Comparison of ENCODE assay signal across 12 mouse cellular contexts in genomic region chr3:121890563-121890962, GRCm38 (mm10).
DNase-seq lines count a peak whose midpoint lies in the region; ATAC-seq and TF ChIP-seq lines count a peak whose summit lies in the region.
"Had no signal": no experiment of that assay in that cellular context is flagged by ENCODE, and none has a peak within 500 bp of the region (broad histone marks: within the 10 kb centered on the region; RNA-seq: fewer than 3 reads in every experiment).

No protein-coding gene starts in this region.

- peak; percentile 86 for ATAC-seq in common myeloid progenitor, adult 5-6 weeks (replicated peaks; ENCODE audit: low read depth, poor library complexity, severe bottlenecking)
- ATAC-seq in hematopoietic stem cell, adult 5-6 weeks (replicated peaks in 1 of 2; ENCODE audit: insufficient read depth in 1 of 2, low FRiP score in 2 of 2, low TSS enrichment in 1 of 2, low read depth in 1 of 2, poor library complexity in 2 of 2, severe bottlenecking in 2 of 2), result peak; percentile 55 to 61; a peak in 2 of 4 replicates
- ATAC-seq: forebrain, embryonic 16.5 days; midbrain, embryonic 13.5 days; Patski had no signal

- H3K4me1 ChIP-seq in lung, adult 2 months (ENCODE audit: control insufficient read depth, insufficient read depth, low read length), result peaks cover 14% of the 10 kb centered on the region

- TF ChIP-seq CTCF in lung, adult 2 months (IDR thresholded peaks at IDR 0.05; ENCODE audit: insufficient read depth, low read length), result no peak

- 16% methylated on average over 5 of the region's 5 CpGs for WGBS in lung, adult 2 months

- DNase-seq in ZHBTc4 (ENCODE audit: low read depth, low spot score), result peak; percentile 7
- no peak for DNase-seq in lung, adult 2 months
- no peak for DNase-seq in gastrocnemius, postnatal 4 days (ENCODE audit: low spot score in 2 of 2)
- DNase-seq in neural tube, embryonic 10.5 days (ENCODE audit: extremely low spot score, low spot score), result no peak
- DNase-seq in frontal cortex, postnatal 10 days (ENCODE audit: low spot score in 2 of 2), result no peak
- DNase-seq: cerebellum, postnatal 36 days; thymus, postnatal 36 days had no signal

- H3K4me3 ChIP-seq in lung, adult 2 months (replicated peaks; ENCODE audit: extremely low read depth, low read depth, low read length), result peak overlapping the region; percentile 57
- H3K4me3 ChIP-seq: midbrain, embryonic 13.5 days had no signal

- 0 out of 2 replicates have a peak, but pooled peaks have one; percentile 12 for TF ChIP-seq POLR2A in lung, adult 2 months (IDR thresholded peaks at IDR 0.05; ENCODE audit: borderline replicate concordance, extremely low read depth, low read depth, low read length)
